9 mouse cellular contexts compared by ENCODE assay signal in genomic region chr9:21001651-21002200, GRCm38 (mm10). TPM values are rescaled to one million over a fixed set of nuclear protein-coding genes. Genes with fewer than 3 reads are reported as not detected.
A peak's percentile ranks its signal among the peaks of the same experiment; 100 is the strongest.
DNase-seq lines count a peak whose midpoint lies in the region; ATAC-seq and TF ChIP-seq lines count a peak whose summit lies in the region.
"Had no signal": no experiment of that assay in that cellular context is flagged by ENCODE, and none has a peak within 500 bp of the region (broad histone marks: within the 10 kb centered on the region; RNA-seq: fewer than 3 reads in every experiment).

No protein-coding gene starts in this region.

- H3K4me2 ChIP-seq in hindbrain, embryonic 12.5 days (replicated peaks): no peak overlapping the region
- no peak overlapping the region for H3K4me2 ChIP-seq in hindbrain, embryonic 16.5 days (ENCODE audit: low read length)
- H3K4me2 ChIP-seq in liver, embryonic 13.5 days: peak overlapping the region; percentile 87

- no peaks in the 10 kb centered on the region for H3K27me3 ChIP-seq in hindbrain, embryonic 12.5 days
- H3K27me3 ChIP-seq in hindbrain, embryonic 16.5 days (replicated peaks; ENCODE audit: control insufficient read depth, insufficient read depth, low read length): no peaks in the 10 kb centered on the region
- H3K27me3 ChIP-seq in MEL (ENCODE audit: control insufficient read depth in 1 of 2, insufficient read depth in 2 of 2, low read length in 2 of 2): no peaks in the 10 kb centered on the region
- H3K27me3 ChIP-seq in liver, embryonic 13.5 days: no peaks in the 10 kb centered on the region

- H3K79me2 ChIP-seq in MEL (ENCODE audit: control insufficient read depth, insufficient read depth, low read length, poor library complexity): peaks cover 9% of the 10 kb centered on the region

- TF ChIP-seq EP300 in MEL (IDR thresholded peaks at IDR 0.05; ENCODE audit: low read depth in 1 of 2, low read length in 2 of 2): no peak

- H3K4me1 ChIP-seq in hindbrain, embryonic 12.5 days: peaks cover 9% of the 10 kb centered on the region
- H3K4me1 ChIP-seq in hindbrain, embryonic 16.5 days (ENCODE audit: control insufficient read depth, insufficient read depth, low read depth, low read length): peaks cover 5% of the 10 kb centered on the region
- H3K4me1 ChIP-seq in MEL (ENCODE audit: control insufficient read depth in 1 of 2, insufficient read depth in 2 of 2, low read length in 2 of 2): peaks cover 9 to 20% of the 10 kb centered on the region in 2 experiments
- peaks cover 48% of the 10 kb centered on the region for H3K4me1 ChIP-seq in liver, embryonic 13.5 days (replicated peaks)

- no peak for TF ChIP-seq RAD21 in MEL (IDR thresholded peaks at IDR 0.05; ENCODE audit: low read depth, low read length)

- WGBS in hindbrain, embryonic 12.5 days: 70% methylated on average over 6 of the region's 6 CpGs
- 79% methylated on average over 6 of the region's 6 CpGs for WGBS in hindbrain, embryonic 16.5 days
- WGBS in liver, embryonic 13.5 days (ENCODE audit: insufficient replicate concordance): 66% methylated on average over 6 of the region's 6 CpGs

- TF ChIP-seq POLR2A in MEL (IDR thresholded peaks at IDR 0.05; ENCODE audit: control insufficient read depth in 1 of 2, insufficient read depth in 1 of 2, low read depth in 1 of 2, low read length in 2 of 2, poor library complexity in 1 of 2): no peak

- TF ChIP-seq CTCF in MEL (IDR thresholded peaks at IDR 0.05 in 2 of 3, conservative IDR thresholded peaks at IDR 0.05 in 1 of 3; ENCODE audit: control insufficient read depth in 1 of 3, insufficient read depth in 1 of 3, low read depth in 2 of 3, low read length in 3 of 3, poor library complexity in 1 of 3, severe bottlenecking in 1 of 3): no peak

- no peaks in the 10 kb centered on the region for H3K9me3 ChIP-seq in hindbrain, embryonic 12.5 days (replicated peaks)
- H3K9me3 ChIP-seq in hindbrain, embryonic 16.5 days (ENCODE audit: control insufficient read depth, low read length): no peaks in the 10 kb centered on the region
- H3K9me3 ChIP-seq in MEL (replicated peaks; ENCODE audit: insufficient read depth, low read length): no peaks in the 10 kb centered on the region
- no peaks in the 10 kb centered on the region for H3K9me3 ChIP-seq in liver, embryonic 13.5 days (replicated peaks)

- no peak overlapping the region for H3K27ac ChIP-seq in hindbrain, embryonic 12.5 days
- no peak overlapping the region for H3K27ac ChIP-seq in hindbrain, embryonic 16.5 days (ENCODE audit: low read depth, low read length)
- no peak overlapping the region for H3K27ac ChIP-seq in MEL (ENCODE audit: control insufficient read depth, low read depth, low read length)
- 0 out of 2 replicates have a peak overlapping the region, but pooled peaks have one; percentile 45 for H3K27ac ChIP-seq in liver, embryonic 13.5 days

- DNase-seq in 416B (ENCODE audit: low read depth) (peak; percentile 19), MEL (ENCODE audit: low read depth, low spot score) (peak; percentile 68)
- no peak for DNase-seq in liver, embryonic 13.5 days
- no peak for DNase-seq in kidney, adult 9 months
- no peak for DNase-seq in embryo, embryonic 10.5 days (ENCODE audit: low spot score)
- DNase-seq: cerebellum, adult 8-10 months; lung, postnatal 4 days had no signal

- H3K36me3 ChIP-seq in hindbrain, embryonic 12.5 days: peaks cover 22% of the 10 kb centered on the region
- peaks cover 11% of the 10 kb centered on the region for H3K36me3 ChIP-seq in hindbrain, embryonic 16.5 days (ENCODE audit: control insufficient read depth, insufficient read depth, low read length)
- peaks cover 3 to 24% of the 10 kb centered on the region in 2 experiments for H3K36me3 ChIP-seq in MEL (ENCODE audit: control insufficient read depth in 1 of 2, insufficient read depth in 2 of 2, low read length in 2 of 2)
- H3K36me3 ChIP-seq in liver, embryonic 13.5 days: peaks cover 22% of the 10 kb centered on the region

- H3K4me3 ChIP-seq in hindbrain, embryonic 12.5 days: no peak overlapping the region
- no peak overlapping the region for H3K4me3 ChIP-seq in hindbrain, embryonic 16.5 days (ENCODE audit: low read length)
- peak overlapping the region in 1 of 2 experiments; percentile 65; a peak in 2 of 4 replicates for H3K4me3 ChIP-seq in MEL (ENCODE audit: control insufficient read depth in 1 of 2, insufficient read depth in 1 of 2, low read depth in 2 of 2, low read length in 2 of 2)
- H3K4me3 ChIP-seq in liver, embryonic 13.5 days (replicated peaks): no peak overlapping the region; the same call in 1 of the 2 replicates

- H3K9ac ChIP-seq in hindbrain, embryonic 12.5 days: 0 out of 2 replicates have a peak overlapping the region, but pooled peaks have one; percentile 18
- H3K9ac ChIP-seq in hindbrain, embryonic 16.5 days (ENCODE audit: low read depth, low read length): no peak overlapping the region
- H3K9ac ChIP-seq in MEL (ENCODE audit: control insufficient read depth, low read depth, low read length, poor library complexity, severe bottlenecking): peak overlapping the region; percentile 19
- no peak overlapping the region for H3K9ac ChIP-seq in liver, embryonic 13.5 days

- no peak for ATAC-seq in hindbrain, embryonic 12.5 days (ENCODE audit: low FRiP score)
- no peak for ATAC-seq in hindbrain, embryonic 16.5 days
- no peak for ATAC-seq in liver, embryonic 13.5 days (ENCODE audit: low read depth)

TF ChIP-seq in MEL, 35 proteins besides CTCF, POLR2A, EP300 and RAD21:
- TF ChIP-seq TBP (IDR thresholded peaks at IDR 0.05; ENCODE audit: low read depth, low read length): no peak
- TF ChIP-seq GATA1 (IDR thresholded peaks at IDR 0.05; ENCODE audit: low read depth, low read length): 0 out of 2 replicates have a peak, but pooled peaks have one; percentile 41

RNA-seq across cellular contexts. Expression of gene Mrpl4, which starts 0.8 kb away (rescaled TPM):
- polyA plus RNA-seq in hindbrain, embryonic 12.5 days (2016; fragmentation: Nextera tagmentation; extraction: Ambion mirVana): 103 and 106 TPM in 2 replicates
- 112 and 114 TPM in 2 replicates for polyA plus RNA-seq in hindbrain, embryonic 16.5 days (2015; fragmentation: Nextera tagmentation; extraction: Ambion mirVana)
- total RNA-seq in MEL (2012; rRNA removed): 280 and 282 TPM in 2 replicates
- polyA plus RNA-seq in MEL (2012; ENCODE audit: insufficient read depth in 1 of 2, insufficient read length in 2 of 2, low read depth in 1 of 2, low replicate concordance in 2 of 2, missing spikeins in 1 of 2): 100 to 1,000 TPM in 1 of 2 experiments, not detected in 1; 474 TPM
- 81.2 and 84.0 TPM in 2 replicates for polyA plus RNA-seq in liver, embryonic 13.5 days (2015; fragmentation: Nextera tagmentation; extraction: Ambion mirVana)

RNA-seq across cellular contexts. Expression of gene Icam1, which starts 14.1 kb away (rescaled TPM):
- polyA plus RNA-seq in hindbrain, embryonic 12.5 days (2016; fragmentation: Nextera tagmentation; extraction: Ambion mirVana): 5.2 and 5.5 TPM in 2 replicates
- 3.4 and 5.3 TPM in 2 replicates for polyA plus RNA-seq in hindbrain, embryonic 16.5 days (2015; fragmentation: Nextera tagmentation; extraction: Ambion mirVana)
- total RNA-seq in MEL (2012; rRNA removed): 24.4 and 26.0 TPM in 2 replicates
- 10 to 100 TPM in 1 of 2 experiments, not detected in 1; 31.0 TPM for polyA plus RNA-seq in MEL (2012; ENCODE audit: insufficient read depth in 1 of 2, insufficient read length in 2 of 2, low read depth in 1 of 2, low replicate concordance in 2 of 2, missing spikeins in 1 of 2)
- 9.6 and 9.7 TPM in 2 replicates for polyA plus RNA-seq in liver, embryonic 13.5 days (2015; fragmentation: Nextera tagmentation; extraction: Ambion mirVana)

RNA-seq across cellular contexts. Expression of gene S1pr2, which starts 25.1 kb away (rescaled TPM):
- polyA plus RNA-seq in hindbrain, embryonic 12.5 days (2016; fragmentation: Nextera tagmentation; extraction: Ambion mirVana): 22.1 and 26.5 TPM in 2 replicates
- 9.5 and 10.3 TPM in 2 replicates for polyA plus RNA-seq in hindbrain, embryonic 16.5 days (2015; fragmentation: Nextera tagmentation; extraction: Ambion mirVana)
- total RNA-seq in MEL (2012; rRNA removed): 6.4 and 6.6 TPM in 2 replicates
- polyA plus RNA-seq in MEL (2012; ENCODE audit: insufficient read depth in 1 of 2, insufficient read length in 2 of 2, low read depth in 1 of 2, low replicate concordance in 2 of 2, missing spikeins in 1 of 2): 10 to 100 TPM in 1 of 2 experiments, not detected in 1; 27.4 TPM
- polyA plus RNA-seq in liver, embryonic 13.5 days (2015; fragmentation: Nextera tagmentation; extraction: Ambion mirVana): 4.7 and 4.8 TPM in 2 replicates

RNA-seq across cellular contexts. Expression of gene Icam4, which starts 27.4 kb away (rescaled TPM):
- polyA plus RNA-seq in hindbrain, embryonic 12.5 days (2016; fragmentation: Nextera tagmentation; extraction: Ambion mirVana): 1.7 and 2.1 TPM in 2 replicates
- polyA plus RNA-seq in hindbrain, embryonic 16.5 days (2015; fragmentation: Nextera tagmentation; extraction: Ambion mirVana): 0.27 and 0.29 TPM in 2 replicates
- total RNA-seq in MEL (2012; rRNA removed): 259 and 260 TPM in 2 replicates
- polyA plus RNA-seq in MEL (2012; ENCODE audit: insufficient read depth in 1 of 2, insufficient read length in 2 of 2, low read depth in 1 of 2, low replicate concordance in 2 of 2, missing spikeins in 1 of 2): 100 to 1,000 TPM; 193 to 268 TPM
- polyA plus RNA-seq in liver, embryonic 13.5 days (2015; fragmentation: Nextera tagmentation; extraction: Ambion mirVana): 244 and 254 TPM in 2 replicates

RNA-seq across cellular contexts. Expression of gene Icam5, which starts 30.1 kb away (rescaled TPM):
- polyA plus RNA-seq in hindbrain, embryonic 12.5 days (2016; fragmentation: Nextera tagmentation; extraction: Ambion mirVana): 0.13 and 0.23 TPM in 2 replicates
- polyA plus RNA-seq in hindbrain, embryonic 16.5 days (2015; fragmentation: Nextera tagmentation; extraction: Ambion mirVana): 2.8 and 3.2 TPM in 2 replicates
- total RNA-seq in MEL (2012; rRNA removed): 4.8 TPM in 2 replicates
- 1 to 10 TPM in 1 of 2 experiments, not detected in 1; 9.5 TPM for polyA plus RNA-seq in MEL (2012; ENCODE audit: insufficient read depth in 1 of 2, insufficient read length in 2 of 2, low read depth in 1 of 2, low replicate concordance in 2 of 2, missing spikeins in 1 of 2)
- polyA plus RNA-seq in liver, embryonic 13.5 days (2015; fragmentation: Nextera tagmentation; extraction: Ambion mirVana): 0.21 and 0.29 TPM in 2 replicates

Comparison
In these comparisons a context has a peak if more than half of its experiments do, and no peak if none do; other contexts are left out.
1. H3K9ac ChIP-seq: peak in hindbrain, embryonic 12.5 days (single experiment) and MEL (single experiment); none in hindbrain, embryonic 16.5 days (single experiment) and liver, embryonic 13.5 days (single experiment).
2. DNase-seq: peak in 416B (single experiment) and MEL (single experiment); none in liver, embryonic 13.5 days (single experiment), kidney, adult 9 months (single experiment) and embryo, embryonic 10.5 days (single experiment).